In the genomic region with DNA sequence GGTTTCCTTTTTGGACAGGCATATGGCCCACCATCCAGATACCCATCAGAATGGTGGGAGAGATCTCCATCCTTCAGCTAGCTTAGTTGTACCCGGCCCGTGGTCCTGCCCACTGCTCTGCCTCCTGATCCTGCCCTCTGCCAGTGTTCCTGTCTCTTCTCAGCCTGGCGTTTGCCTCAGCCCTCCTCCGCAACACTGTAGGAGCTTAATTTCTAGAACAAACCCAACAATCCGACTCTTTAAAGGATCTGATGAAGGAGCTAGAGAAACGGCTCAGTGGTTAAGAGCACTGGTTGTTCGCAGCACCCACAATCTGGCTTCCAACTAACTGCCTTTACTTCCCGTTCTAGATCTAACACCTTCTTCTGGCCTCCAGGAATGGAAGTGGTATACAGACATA, we compare ENCODE assay signal across 20 mouse cellular contexts. TPM values are rescaled to one million over a fixed set of nuclear protein-coding genes. Genes with fewer than 3 reads are reported as not detected.
"Had no signal": no experiment of that assay in that cellular context is flagged by ENCODE, and none has a peak within 500 bp of the region (broad histone marks: within the 10 kb centered on the region; RNA-seq: fewer than 3 reads in every experiment).

No protein-coding gene starts in this region.

- ATAC-seq: midbrain, embryonic 13.5 days; midbrain, embryonic 16.5 days had no signal

- DNase-seq: lung, adult 18-20 months; lung, embryonic 14.5 days; lung, postnatal 10 days; lung, postnatal 4 days; retina, postnatal 1 day; right cerebral cortex, adult 18-20 months; right cerebral cortex, postnatal 25 days; right cerebral cortex, postnatal 4 days; spleen, adult 18-20 months; thymus, adult 18-20 months; thymus, postnatal 14 days; thymus, postnatal 36 days had no signal

- H3K4me3 ChIP-seq: midbrain, embryonic 10.5 days; midbrain, embryonic 13.5 days; myocyte; neural tube, embryonic 13.5 days; neural tube, embryonic 15.5 days had no signal

- H3K36me3 ChIP-seq: midbrain, embryonic 13.5 days; neural tube, embryonic 13.5 days; neural tube, embryonic 15.5 days had no signal

- H3K9me3 ChIP-seq: midbrain, embryonic 10.5 days; midbrain, embryonic 13.5 days; neural tube, embryonic 13.5 days; neural tube, embryonic 15.5 days had no signal

- H3K27ac ChIP-seq: midbrain, embryonic 10.5 days; midbrain, embryonic 13.5 days; neural tube, embryonic 13.5 days; neural tube, embryonic 15.5 days had no signal

- H3K9ac ChIP-seq: lung, embryonic 14.5 days; midbrain, embryonic 13.5 days; neural tube, embryonic 13.5 days; neural tube, embryonic 15.5 days had no signal

- H3K4me2 ChIP-seq: lung, embryonic 14.5 days; midbrain, embryonic 13.5 days; neural tube, embryonic 13.5 days; neural tube, embryonic 15.5 days had no signal

RNA-seq across cellular contexts. Expression of a gene that starts 2.6 kb away (rescaled TPM):
- total RNA-seq: megakaryocyte-erythroid progenitor cell, adult 5-6 weeks had no signal
- polyA plus RNA-seq: midbrain, embryonic 10.5 days; midbrain, embryonic 16.5 days had no signal

RNA-seq across cellular contexts. Expression of a gene that starts 28.4 kb away (rescaled TPM):
- total RNA-seq: megakaryocyte, adult 5-6 weeks; megakaryocyte-erythroid progenitor cell, adult 5-6 weeks had no signal
